Comparison of ENCODE assay signal across 20 mouse cellular contexts in genomic region chr1:93702106-93702505, GRCm38 (mm10). TPM values are rescaled to one million over a fixed set of nuclear protein-coding genes. Genes with fewer than 3 reads are reported as not detected.
DNase-seq lines count a peak whose midpoint lies in the region; ATAC-seq and TF ChIP-seq lines count a peak whose summit lies in the region.
"Had no signal": no experiment of that assay in that cellular context is flagged by ENCODE, and none has a peak within 500 bp of the region (broad histone marks: within the 10 kb centered on the region; RNA-seq: fewer than 3 reads in every experiment).

No protein-coding gene starts in this region.

- no peaks in the 10 kb centered on the region for H3K9me3 ChIP-seq in midbrain, embryonic 11.5 days (ENCODE audit: control insufficient read depth, low read length)
- no peaks in the 10 kb centered on the region for H3K9me3 ChIP-seq in midbrain, embryonic 16.5 days (replicated peaks; ENCODE audit: control insufficient read depth, low read length, poor library complexity, severe bottlenecking)
- H3K9me3 ChIP-seq in MEL (replicated peaks; ENCODE audit: insufficient read depth, low read length) = no peaks in the 10 kb centered on the region
- H3K9me3 ChIP-seq: G1E had no signal

- H3K4me3 ChIP-seq in midbrain, embryonic 11.5 days (ENCODE audit: low read depth, low read length) = no peak overlapping the region
- no peak overlapping the region for H3K4me3 ChIP-seq in midbrain, embryonic 16.5 days (ENCODE audit: low read depth, low read length)
- no peak overlapping the region for H3K4me3 ChIP-seq in MEL (ENCODE audit: control insufficient read depth in 1 of 2, insufficient read depth in 1 of 2, low read depth in 2 of 2, low read length in 2 of 2)

- no peak for TF ChIP-seq RAD21 in MEL (IDR thresholded peaks at IDR 0.05; ENCODE audit: low read depth, low read length)

- no peaks in the 10 kb centered on the region for H3K4me1 ChIP-seq in midbrain, embryonic 11.5 days (ENCODE audit: control insufficient read depth, insufficient read depth, low read length)
- no peaks in the 10 kb centered on the region for H3K4me1 ChIP-seq in midbrain, embryonic 16.5 days (ENCODE audit: control insufficient read depth, insufficient read depth, low read length)
- H3K4me1 ChIP-seq in MEL (ENCODE audit: control insufficient read depth in 1 of 2, insufficient read depth in 2 of 2, low read length in 2 of 2) = peaks cover 2 to 5% of the 10 kb centered on the region in 2 experiments; a peak in 1 of 4 replicates

- TF ChIP-seq EP300 in MEL (IDR thresholded peaks at IDR 0.05; ENCODE audit: low read depth in 1 of 2, low read length in 2 of 2) = no peak

- no peaks in the 10 kb centered on the region for H3K36me3 ChIP-seq in midbrain, embryonic 11.5 days (ENCODE audit: control insufficient read depth, insufficient read depth, low read length)
- peaks cover 8% of the 10 kb centered on the region; the same call in 1 of the 2 replicates for H3K36me3 ChIP-seq in midbrain, embryonic 16.5 days (ENCODE audit: control insufficient read depth, insufficient read depth, low read length)
- H3K36me3 ChIP-seq in MEL (ENCODE audit: control insufficient read depth in 1 of 2, insufficient read depth in 2 of 2, low read length in 2 of 2) = peaks cover 0 to 15% of the 10 kb centered on the region in 2 experiments; a peak in 3 of 4 replicates

- no peaks in the 10 kb centered on the region for H3K79me2 ChIP-seq in MEL (ENCODE audit: control insufficient read depth, insufficient read depth, low read length, poor library complexity)

- H3K4me2 ChIP-seq in midbrain, embryonic 11.5 days = no peak overlapping the region
- no peak overlapping the region for H3K4me2 ChIP-seq in midbrain, embryonic 16.5 days (ENCODE audit: low read length)

- no peak for TF ChIP-seq POLR2A in MEL (IDR thresholded peaks at IDR 0.05; ENCODE audit: control insufficient read depth in 1 of 2, insufficient read depth in 1 of 2, low read depth in 1 of 2, low read length in 2 of 2, poor library complexity in 1 of 2)

- no peaks in the 10 kb centered on the region for H3K27me3 ChIP-seq in midbrain, embryonic 11.5 days (ENCODE audit: control insufficient read depth, insufficient read depth, low read length)
- H3K27me3 ChIP-seq in midbrain, embryonic 16.5 days (ENCODE audit: control insufficient read depth, insufficient read depth, low read depth, low read length) = no peaks in the 10 kb centered on the region
- no peaks in the 10 kb centered on the region for H3K27me3 ChIP-seq in MEL (ENCODE audit: control insufficient read depth in 1 of 2, insufficient read depth in 2 of 2, low read length in 2 of 2)
- H3K27me3 ChIP-seq: CH12.LX, Patski had no signal

- peak; percentile 72 for DNase-seq in midbrain, embryonic 11.5 days (ENCODE audit: low spot score, missing footprints)
- DNase-seq in MEL (ENCODE audit: low read depth, low spot score) = no peak
- DNase-seq in right cerebral cortex, postnatal 4 days = no peak
- DNase-seq: adrenal gland, adult 2 months; adrenal gland, adult 8-10 months; adrenal gland, postnatal 10 days; adrenal gland, postnatal 14 days; adrenal gland, postnatal 25 days; adrenal gland, postnatal 36 days; B cell, adult 2 months; cerebellum, adult 11 months; cerebellum, adult 11-12 months; cerebellum, adult 18-20 months; cerebellum, adult 2 months had no signal

- H3K9ac ChIP-seq in midbrain, embryonic 11.5 days (ENCODE audit: low read length) = no peak overlapping the region
- H3K9ac ChIP-seq in midbrain, embryonic 16.5 days (ENCODE audit: low read depth, low read length) = no peak overlapping the region
- no peak overlapping the region for H3K9ac ChIP-seq in MEL (ENCODE audit: control insufficient read depth, low read depth, low read length, poor library complexity, severe bottlenecking)

- no peak for TF ChIP-seq CTCF in MEL (IDR thresholded peaks at IDR 0.05 in 2 of 3, conservative IDR thresholded peaks at IDR 0.05 in 1 of 3; ENCODE audit: control insufficient read depth in 1 of 3, insufficient read depth in 1 of 3, low read depth in 2 of 3, low read length in 3 of 3, poor library complexity in 1 of 3, severe bottlenecking in 1 of 3)

- WGBS in midbrain, embryonic 11.5 days = 97% methylated on average over 1 of the region's 1 CpGs
- WGBS in midbrain, embryonic 16.5 days = 85% methylated on average over 1 of the region's 1 CpGs

- no peak for ATAC-seq in midbrain, embryonic 11.5 days (ENCODE audit: low FRiP score)
- no peak for ATAC-seq in midbrain, embryonic 16.5 days
- ATAC-seq: activated CD4-positive, CD25-positive, alpha-beta regulatory T cell, adult 4 months; CD4-positive, CD25-positive, alpha-beta regulatory T cell, adult 4 months; Patski had no signal

- H3K27ac ChIP-seq in midbrain, embryonic 11.5 days (ENCODE audit: low read depth, low read length) = no peak overlapping the region
- no peak overlapping the region for H3K27ac ChIP-seq in midbrain, embryonic 16.5 days (ENCODE audit: low read length)
- no peak overlapping the region for H3K27ac ChIP-seq in MEL (ENCODE audit: control insufficient read depth, low read depth, low read length)

TF ChIP-seq in MEL, 35 proteins besides CTCF, POLR2A, EP300 and RAD21:
- TF ChIP-seq POLR2AphosphoS2 (IDR thresholded peaks at IDR 0.05; ENCODE audit: low read length) = no peak
- TF ChIP-seq GATA1 (IDR thresholded peaks at IDR 0.05; ENCODE audit: low read depth, low read length) = peak; percentile 55
- no peak for TF ChIP-seq TCF12 (IDR thresholded peaks at IDR 0.05; ENCODE audit: low read depth, low read length)

RNA-seq across cellular contexts. Expression of gene Bok, which starts 16.6 kb away (rescaled TPM):
- 26.6 and 31.3 TPM in 2 replicates for polyA plus RNA-seq in midbrain, embryonic 11.5 days (2014; fragmentation: Nextera tagmentation; extraction: Ambion mirVana)
- polyA plus RNA-seq in midbrain, embryonic 16.5 days (2015; fragmentation: Nextera tagmentation; extraction: Ambion mirVana) = 99.0 and 102 TPM in 2 replicates
- total RNA-seq in MEL (2012; rRNA removed) = not detected in 2 replicates
- polyA plus RNA-seq in MEL (2012; ENCODE audit: insufficient read depth in 1 of 2, insufficient read length in 2 of 2, low read depth in 1 of 2, low replicate concordance in 2 of 2, missing spikeins in 1 of 2) = under 1 TPM in 1 of 2 experiments, not detected in 1; 0.17 TPM
- total RNA-seq: G1E had no signal
- polyA plus RNA-seq: activated CD4-positive, CD25-positive, alpha-beta regulatory T cell, adult 4 months; CD4-positive, CD25-positive, alpha-beta regulatory T cell, adult 4 months; G1E had no signal

RNA-seq across cellular contexts. Expression of gene Stk25, which starts 43.6 kb away (rescaled TPM):
- 187 and 198 TPM in 2 replicates for polyA plus RNA-seq in midbrain, embryonic 11.5 days (2014; fragmentation: Nextera tagmentation; extraction: Ambion mirVana)
- 347 and 394 TPM in 2 replicates for polyA plus RNA-seq in midbrain, embryonic 16.5 days (2015; fragmentation: Nextera tagmentation; extraction: Ambion mirVana)
- 58.6 and 66.1 TPM in 2 replicates for total RNA-seq in MEL (2012; rRNA removed)
- polyA plus RNA-seq in MEL (2012; ENCODE audit: insufficient read depth in 1 of 2, insufficient read length in 2 of 2, low read depth in 1 of 2, low replicate concordance in 2 of 2, missing spikeins in 1 of 2) = 100 to 1,000 TPM in 1 of 2 experiments, not detected in 1; 128 TPM

RNA-seq across cellular contexts. Expression of gene Atg4b, which starts 49.2 kb away (rescaled TPM):
- 94.2 and 103 TPM in 2 replicates for polyA plus RNA-seq in midbrain, embryonic 11.5 days (2014; fragmentation: Nextera tagmentation; extraction: Ambion mirVana)
- 92.5 and 109 TPM in 2 replicates for polyA plus RNA-seq in midbrain, embryonic 16.5 days (2015; fragmentation: Nextera tagmentation; extraction: Ambion mirVana)
- total RNA-seq in MEL (2012; rRNA removed) = 56.8 and 57.9 TPM in 2 replicates
- 100 to 1,000 TPM in 1 of 2 experiments, not detected in 1; 121 TPM for polyA plus RNA-seq in MEL (2012; ENCODE audit: insufficient read depth in 1 of 2, insufficient read length in 2 of 2, low read depth in 1 of 2, low replicate concordance in 2 of 2, missing spikeins in 1 of 2)

RNA-seq across cellular contexts. Expression of gene Thap4, which starts 52.6 kb away (rescaled TPM):
- polyA plus RNA-seq in midbrain, embryonic 11.5 days (2014; fragmentation: Nextera tagmentation; extraction: Ambion mirVana) = 37.5 and 39.8 TPM in 2 replicates
- 54.8 TPM in 2 replicates for polyA plus RNA-seq in midbrain, embryonic 16.5 days (2015; fragmentation: Nextera tagmentation; extraction: Ambion mirVana)
- 81.8 and 84.9 TPM in 2 replicates for total RNA-seq in MEL (2012; rRNA removed)
- polyA plus RNA-seq in MEL (2012; ENCODE audit: insufficient read depth in 1 of 2, insufficient read length in 2 of 2, low read depth in 1 of 2, low replicate concordance in 2 of 2, missing spikeins in 1 of 2) = 100 to 1,000 TPM in 1 of 2 experiments, not detected in 1; 117 TPM

Comparison
In these comparisons a context has a peak if more than half of its experiments do, and no peak if none do; other contexts are left out.
1. RNA of gene Bok, which starts 16.6 kb away (polyA plus RNA-seq): 99.0 to 102 TPM in midbrain, embryonic 16.5 days and 26.6 to 31.3 TPM in midbrain, embryonic 11.5 days; 0.17 TPM in MEL; every median in the first group is over 10 times any median in the second.